Mouse (Mus musculus): ENCODE data around the gene Ptprn2. TPM values are rescaled to one million over a fixed set of nuclear protein-coding genes. Genes with fewer than 3 reads are reported as not detected.

Ptprn2 gene
- polyA plus RNA-seq, 1 experiment from 2014 or later: 0.16 TPM

DNA sequence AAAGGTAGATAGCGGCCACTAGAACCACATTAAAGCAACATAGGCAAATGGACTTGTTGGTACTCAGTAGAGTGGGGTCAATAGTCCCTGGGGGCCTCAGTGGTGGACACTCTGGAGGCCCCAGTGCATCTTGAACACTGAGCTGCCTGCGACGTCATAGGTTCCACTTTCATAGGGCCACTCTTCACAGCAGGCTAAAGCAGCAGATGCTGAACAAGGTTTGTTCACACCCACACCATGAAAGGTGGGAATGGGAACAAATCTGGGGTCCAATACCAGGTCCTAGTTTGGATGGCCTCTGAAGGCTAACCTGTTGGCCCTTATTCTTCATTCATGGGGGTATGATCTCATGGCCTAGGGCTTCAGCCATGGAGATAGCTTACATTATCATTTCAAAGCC is 641.6 kb downstream of the Ptprn2 start:
- H3K4me3 ChIP-seq: no peak overlapping the region
- DNase-seq (ENCODE audit: low spot score): no peak
- H3K27ac ChIP-seq: no peak overlapping the region
- 87% methylated on average over 3 of the region's 3 CpGs for whole genome bisulfite sequencing
- no peaks in the 10 kb centered on the region for H3K27me3 ChIP-seq (ENCODE audit: insufficient read depth, poor library complexity, severe bottlenecking)
- no peaks in the 10 kb centered on the region for H3K4me1 ChIP-seq
- no peaks in the 10 kb centered on the region for H3K9me3 ChIP-seq
- no peaks in the 10 kb centered on the region for H3K36me3 ChIP-seq

DNA sequence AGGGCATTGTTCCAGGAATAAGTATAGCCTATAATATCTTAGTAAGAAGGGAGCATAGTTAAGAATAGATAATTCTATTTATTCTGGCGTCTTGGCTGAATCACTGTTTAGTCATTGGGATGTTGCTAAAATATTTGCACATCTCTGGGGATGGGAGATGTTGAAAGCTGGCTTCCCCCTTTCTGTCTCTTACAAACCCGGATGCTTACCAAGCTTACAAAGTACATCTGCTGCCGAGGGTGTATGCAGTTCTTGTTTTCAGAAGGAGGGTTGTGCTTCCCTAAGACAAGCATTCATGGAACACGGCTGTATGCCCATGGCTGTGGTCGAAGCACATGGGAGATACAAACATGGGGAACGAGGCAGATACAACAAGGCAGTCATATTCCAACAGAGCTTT is 642.0 kb downstream of the Ptprn2 start:
- no peaks in the 10 kb centered on the region for H3K36me3 ChIP-seq
- H3K4me3 ChIP-seq: no peak overlapping the region
- no peak for DNase-seq (ENCODE audit: low spot score)
- H3K27ac ChIP-seq: no peak overlapping the region
- 73% methylated on average over 6 of the region's 6 CpGs for WGBS
- no peaks in the 10 kb centered on the region for H3K4me1 ChIP-seq
- no peaks in the 10 kb centered on the region for H3K9me3 ChIP-seq
- H3K27me3 ChIP-seq (ENCODE audit: insufficient read depth, poor library complexity, severe bottlenecking): no peaks in the 10 kb centered on the region

DNA sequence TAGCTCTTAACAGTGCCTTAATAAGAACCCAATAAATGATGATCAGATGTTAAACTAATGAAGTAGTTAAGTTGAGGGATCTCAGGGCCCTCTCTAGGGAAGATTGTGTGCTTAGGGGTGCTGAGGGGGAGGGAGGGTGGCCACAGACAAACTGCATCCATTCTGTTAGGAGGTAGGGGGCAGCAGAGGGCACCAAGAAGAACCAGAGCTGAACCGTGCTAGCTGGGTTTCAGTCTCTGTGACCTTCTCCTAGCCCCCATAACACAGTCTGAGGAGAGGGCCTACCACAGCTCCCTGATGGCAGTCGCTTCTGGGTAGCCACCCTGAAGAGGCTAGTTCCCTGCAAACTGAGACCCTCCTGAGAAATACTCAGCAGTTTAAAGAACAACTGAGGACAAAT is 646.6 kb downstream of the Ptprn2 start:
- DNase-seq (ENCODE audit: low spot score): no peak
- no peaks in the 10 kb centered on the region for H3K36me3 ChIP-seq
- H3K9me3 ChIP-seq: no peaks in the 10 kb centered on the region
- H3K4me3 ChIP-seq: no peak overlapping the region
- H3K4me1 ChIP-seq: no peaks in the 10 kb centered on the region
- H3K27ac ChIP-seq: no peak overlapping the region
- H3K27me3 ChIP-seq (ENCODE audit: insufficient read depth, poor library complexity, severe bottlenecking): peaks cover 10% of the 10 kb centered on the region; the same call in 1 of the 2 replicates
- WGBS: 6% methylated on average over 2 of the region's 2 CpGs

DNA sequence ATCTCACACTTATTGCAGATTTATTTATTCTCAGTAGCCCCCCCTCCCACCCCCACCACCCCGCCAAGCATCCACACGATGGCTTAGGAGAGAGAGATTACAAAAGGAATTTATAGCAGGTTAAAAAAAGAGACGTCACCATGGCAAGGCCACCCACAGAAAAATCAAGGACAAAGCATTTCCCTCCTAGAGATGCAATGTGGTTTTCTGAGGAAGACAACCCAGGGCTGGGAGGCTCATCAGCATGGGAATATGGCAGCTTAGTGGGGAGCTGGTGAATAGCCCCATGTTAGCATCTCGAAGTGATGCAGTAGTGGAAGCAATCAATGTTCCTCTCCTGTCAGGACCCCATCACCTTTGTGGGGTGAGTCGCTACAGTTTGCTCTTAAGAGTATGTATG is 649.7 kb downstream of the Ptprn2 start:
- no peak for DNase-seq (ENCODE audit: low spot score)
- H3K36me3 ChIP-seq: no peaks in the 10 kb centered on the region
- WGBS: 68% methylated on average over 5 of the region's 5 CpGs
- no peak overlapping the region for H3K4me3 ChIP-seq
- H3K27ac ChIP-seq: no peak overlapping the region
- no peaks in the 10 kb centered on the region for H3K4me1 ChIP-seq
- H3K27me3 ChIP-seq (ENCODE audit: insufficient read depth, poor library complexity, severe bottlenecking): peaks cover 10% of the 10 kb centered on the region; the same call in 1 of the 2 replicates
- H3K9me3 ChIP-seq: no peaks in the 10 kb centered on the region

DNA sequence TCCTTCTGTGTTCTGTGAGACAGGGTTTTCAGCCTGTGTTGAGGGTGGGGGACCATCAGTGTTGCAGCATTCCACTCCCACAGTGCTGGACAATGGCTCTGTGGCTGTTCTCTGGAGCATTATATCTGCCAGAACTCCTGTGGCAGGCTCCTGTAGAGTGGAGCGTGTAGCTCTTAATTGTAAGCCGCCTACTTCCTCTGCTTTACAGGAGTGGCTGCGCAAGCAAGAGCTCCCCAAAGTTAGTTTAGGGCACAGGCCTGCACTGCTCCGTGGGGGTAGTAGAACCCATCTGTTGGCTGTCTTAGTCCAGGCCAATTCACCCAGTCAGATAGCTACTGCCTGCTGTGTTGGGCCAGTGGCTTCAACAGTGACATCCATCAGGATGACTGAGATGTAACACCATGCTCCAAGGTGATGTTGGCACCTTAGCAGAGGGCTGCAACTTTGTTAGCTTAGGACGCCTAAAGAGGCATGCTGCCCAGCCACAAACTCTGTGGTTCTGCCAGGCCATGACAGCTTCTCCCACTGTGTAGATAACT is 651.0 kb downstream of the Ptprn2 start:
- H3K36me3 ChIP-seq: no peaks in the 10 kb centered on the region
- DNase-seq (ENCODE audit: low spot score): no peak
- 62% methylated on average over 5 of the region's 5 CpGs for WGBS
- H3K4me3 ChIP-seq: no peak overlapping the region
- H3K27ac ChIP-seq: no peak overlapping the region
- H3K4me1 ChIP-seq: no peaks in the 10 kb centered on the region
- H3K27me3 ChIP-seq (ENCODE audit: insufficient read depth, poor library complexity, severe bottlenecking): peaks cover 10% of the 10 kb centered on the region; the same call in 1 of the 2 replicates
- H3K9me3 ChIP-seq: no peaks in the 10 kb centered on the region

DNA sequence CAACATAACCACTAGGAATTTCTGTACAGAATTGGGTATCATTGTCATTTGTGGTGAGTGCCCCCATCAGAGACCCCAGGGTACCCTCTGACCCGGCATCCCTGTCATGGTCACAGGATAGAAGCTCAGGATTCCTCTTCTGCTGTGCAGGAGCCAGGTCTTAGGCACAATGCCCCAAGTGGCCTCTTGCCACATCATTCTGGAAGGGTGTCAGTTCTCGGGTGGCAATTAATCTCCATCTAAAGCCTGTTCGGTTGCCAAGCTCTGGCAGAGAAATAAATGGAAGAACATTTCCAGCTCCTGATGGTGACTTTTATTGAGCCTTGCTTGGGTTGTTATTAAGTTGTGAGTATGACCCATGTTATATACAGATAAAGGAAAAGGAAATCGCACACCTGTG is 655.4 kb downstream of the Ptprn2 start:
- Histone ChIP-seq H3K27me3 (ENCODE audit: insufficient read depth, poor library complexity, severe bottlenecking) (peaks cover 8% of the 10 kb centered on the region; the same call in 1 of the 2 replicates), H3K4me3 (no peak overlapping the region), H3K36me3 (no peaks in the 10 kb centered on the region), H3K9me3 (no peaks in the 10 kb centered on the region), H3K27ac (no peak overlapping the region), H3K4me1 (no peaks in the 10 kb centered on the region)
- no peak for DNase-seq (ENCODE audit: low spot score)
- WGBS: 81% methylated on average over 4 of the region's 4 CpGs

DNA sequence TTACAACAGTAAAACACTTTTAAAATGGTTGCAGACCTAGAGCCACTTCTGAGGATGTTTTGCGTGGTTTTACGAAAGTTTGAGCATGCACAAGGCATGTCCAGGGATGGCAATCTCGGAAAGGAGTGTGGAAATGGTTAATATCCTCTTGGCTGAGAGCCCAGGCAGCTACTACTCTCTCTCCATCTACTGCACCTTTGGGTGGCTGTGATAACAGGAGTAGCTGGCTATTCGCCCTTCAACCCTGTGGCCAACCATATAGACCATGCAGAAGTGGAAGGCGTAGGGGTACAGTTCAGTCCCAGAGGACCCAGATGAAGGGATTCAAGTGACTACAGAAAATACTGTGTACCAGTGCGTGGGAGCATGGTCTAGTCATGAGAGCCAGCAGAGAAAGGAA is 655.9 kb downstream of the Ptprn2 start:
- no peak overlapping the region for H3K27ac ChIP-seq
- H3K36me3 ChIP-seq: no peaks in the 10 kb centered on the region
- no peak for DNase-seq (ENCODE audit: low spot score)
- WGBS: 74% methylated on average over 6 of the region's 6 CpGs
- no peaks in the 10 kb centered on the region for H3K4me1 ChIP-seq
- H3K9me3 ChIP-seq: no peaks in the 10 kb centered on the region
- H3K27me3 ChIP-seq (ENCODE audit: insufficient read depth, poor library complexity, severe bottlenecking): peaks cover 3% of the 10 kb centered on the region; the same call in 1 of the 2 replicates
- no peak overlapping the region for H3K4me3 ChIP-seq

DNA sequence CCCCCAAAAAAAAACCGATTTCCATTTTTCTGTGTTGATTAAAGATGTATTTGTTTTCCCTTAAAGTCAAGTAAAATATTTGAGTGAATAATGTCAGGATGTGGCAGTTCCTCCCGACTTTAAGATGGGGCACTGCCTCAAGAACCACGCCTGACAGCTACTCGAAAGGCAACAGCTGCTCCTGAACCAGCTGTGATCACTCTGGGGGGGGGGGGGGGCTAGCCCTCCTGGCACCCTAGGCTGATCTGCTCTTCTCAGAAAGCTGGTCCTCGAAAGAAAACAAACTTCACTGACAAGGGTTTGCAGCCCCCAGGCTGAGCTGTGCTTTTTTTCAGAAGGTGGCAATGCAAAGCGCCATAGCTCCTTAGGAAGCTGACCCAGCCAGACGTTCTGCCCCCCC is 663.7 kb downstream of the Ptprn2 start:
- Histone ChIP-seq H3K36me3 (no peaks in the 10 kb centered on the region), H3K9me3 (no peaks in the 10 kb centered on the region), H3K4me3 (no peak overlapping the region), H3K4me1 (peaks cover 25% of the 10 kb centered on the region), H3K27me3 (ENCODE audit: insufficient read depth, poor library complexity, severe bottlenecking) (peaks cover 55% of the 10 kb centered on the region), H3K27ac (no peak overlapping the region)
- DNase-seq (ENCODE audit: low spot score): no peak
- 12% methylated on average over 7 of the region's 7 CpGs for WGBS

DNA sequence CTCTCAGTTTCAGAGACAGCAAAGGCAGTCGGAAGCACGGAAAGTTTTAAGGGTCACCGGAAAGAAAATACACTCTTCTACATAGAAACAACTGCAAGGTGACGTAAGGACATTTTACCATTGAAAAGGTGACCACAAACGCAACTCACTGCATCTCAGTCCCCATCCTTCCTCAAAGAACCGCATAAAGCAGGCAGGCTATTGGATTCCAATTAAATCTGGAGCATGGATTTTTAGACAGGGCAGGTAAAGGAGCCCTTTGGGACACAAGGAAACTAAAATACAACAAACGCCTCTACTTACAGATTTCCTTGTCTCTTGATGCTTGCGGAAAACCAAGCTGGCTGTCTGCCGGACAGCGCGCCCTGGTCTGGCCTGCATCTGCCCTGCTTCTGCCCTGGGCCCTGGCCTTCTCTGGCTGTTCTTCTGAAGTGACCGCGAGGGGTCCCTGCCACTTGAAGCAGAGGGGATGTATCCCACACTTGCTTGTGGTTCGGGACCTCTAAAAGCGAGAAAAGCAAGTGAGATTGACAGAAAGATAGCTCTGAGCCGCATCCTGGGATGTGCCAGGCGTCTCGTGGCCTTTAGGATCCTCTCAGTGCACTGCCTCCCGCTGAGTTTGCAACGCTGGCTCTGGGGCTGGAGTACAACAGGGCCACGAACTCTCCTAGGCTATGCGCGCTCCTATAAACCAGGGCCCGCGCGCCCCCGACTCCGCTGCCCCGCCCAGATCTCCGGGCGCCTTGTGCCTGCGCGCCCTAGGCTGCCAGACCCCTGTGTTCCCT is 665.3 kb downstream of the Ptprn2 start:
- H3K27me3 ChIP-seq (ENCODE audit: insufficient read depth, poor library complexity, severe bottlenecking): peaks cover 71% of the 10 kb centered on the region
- H3K4me1 ChIP-seq: peaks cover 32% of the 10 kb centered on the region
- H3K4me3 ChIP-seq: peak overlapping the region; percentile 44
- DNase-seq (ENCODE audit: low spot score): no peak
- 9% methylated on average over 33 of the region's 33 CpGs for WGBS
- no peaks in the 10 kb centered on the region for H3K36me3 ChIP-seq
- no peak overlapping the region for H3K27ac ChIP-seq
- H3K9me3 ChIP-seq: no peaks in the 10 kb centered on the region

DNA sequence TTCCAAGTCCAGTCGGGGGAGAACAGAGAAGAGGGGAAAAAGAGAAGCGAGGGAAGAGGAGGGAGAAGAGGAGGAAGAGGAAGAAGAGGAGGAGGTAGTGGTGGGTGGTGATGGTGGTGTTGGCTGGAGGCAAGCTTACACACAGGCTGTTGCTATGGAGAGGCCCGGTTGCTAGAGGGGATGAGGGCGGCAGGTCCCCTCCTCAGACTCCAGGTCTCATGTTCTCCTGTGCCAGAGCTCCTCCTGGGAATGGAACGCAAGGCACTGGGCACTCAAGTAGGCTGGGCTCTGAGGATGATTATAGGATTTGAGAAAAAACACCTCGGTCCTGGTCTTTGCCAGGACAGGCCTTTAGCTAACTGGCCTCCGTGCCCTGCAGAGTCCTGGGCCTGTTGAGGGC is 666.1 kb downstream of the Ptprn2 start:
- peaks cover 79% of the 10 kb centered on the region for H3K27me3 ChIP-seq (ENCODE audit: insufficient read depth, poor library complexity, severe bottlenecking)
- peaks cover 34% of the 10 kb centered on the region for H3K4me1 ChIP-seq
- peak overlapping the region; percentile 44; the same call in 1 of the 2 replicates for H3K4me3 ChIP-seq
- no peak for DNase-seq (ENCODE audit: low spot score)
- H3K36me3 ChIP-seq: no peaks in the 10 kb centered on the region
- no peaks in the 10 kb centered on the region for H3K9me3 ChIP-seq
- 10% methylated on average over 7 of the region's 7 CpGs for WGBS
- H3K27ac ChIP-seq: no peak overlapping the region

DNA sequence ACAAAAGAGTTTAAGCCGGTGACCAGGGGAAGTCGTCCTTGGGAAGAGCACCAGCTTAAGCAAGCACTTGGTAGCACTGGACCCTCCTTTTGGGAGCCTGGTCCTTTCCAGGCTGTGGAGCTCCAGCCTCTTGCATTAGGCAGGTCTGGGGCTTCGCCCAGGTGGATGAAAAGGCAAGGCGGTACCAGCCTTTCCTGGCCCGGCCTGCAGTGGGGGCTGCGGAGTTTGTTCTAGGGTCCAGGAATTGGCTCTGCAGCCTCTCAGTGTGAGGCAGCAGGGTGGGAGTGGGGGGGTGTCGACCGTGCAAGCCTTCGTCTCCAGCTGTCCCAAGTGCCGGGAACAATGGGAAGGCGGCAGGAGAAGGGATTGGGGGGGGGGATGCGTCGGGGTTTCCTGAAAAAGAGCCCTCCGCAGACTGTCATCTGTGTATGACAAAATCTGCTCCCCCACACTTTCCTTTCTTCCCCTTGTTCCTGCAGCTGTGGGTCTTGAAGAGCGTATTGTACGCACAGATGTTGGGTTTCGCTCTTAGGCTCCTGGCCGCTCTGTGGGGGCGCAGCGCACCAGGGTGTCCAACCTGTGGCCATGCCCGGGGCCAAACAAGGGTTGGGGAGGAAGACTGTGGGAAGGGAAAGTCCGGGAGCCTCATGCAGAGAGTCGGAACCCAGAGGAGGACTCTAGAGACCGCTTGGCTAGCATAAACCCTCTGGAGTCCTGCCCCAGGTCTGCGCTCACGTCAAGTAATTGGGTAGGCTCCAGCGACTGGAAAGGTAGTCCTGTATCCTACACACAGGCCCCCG is 667.0 kb downstream of the Ptprn2 start:
- 5% methylated on average over 28 of the region's 28 CpGs for WGBS
- H3K36me3 ChIP-seq: no peaks in the 10 kb centered on the region
- H3K27ac ChIP-seq: no peak overlapping the region
- no peak for DNase-seq (ENCODE audit: low spot score)
- H3K4me3 ChIP-seq: 0 out of 2 replicates have a peak overlapping the region, but pooled peaks have one; percentile 18
- no peaks in the 10 kb centered on the region for H3K9me3 ChIP-seq
- peaks cover 89% of the 10 kb centered on the region for H3K27me3 ChIP-seq (ENCODE audit: insufficient read depth, poor library complexity, severe bottlenecking)
- H3K4me1 ChIP-seq: peaks cover 34% of the 10 kb centered on the region

DNA sequence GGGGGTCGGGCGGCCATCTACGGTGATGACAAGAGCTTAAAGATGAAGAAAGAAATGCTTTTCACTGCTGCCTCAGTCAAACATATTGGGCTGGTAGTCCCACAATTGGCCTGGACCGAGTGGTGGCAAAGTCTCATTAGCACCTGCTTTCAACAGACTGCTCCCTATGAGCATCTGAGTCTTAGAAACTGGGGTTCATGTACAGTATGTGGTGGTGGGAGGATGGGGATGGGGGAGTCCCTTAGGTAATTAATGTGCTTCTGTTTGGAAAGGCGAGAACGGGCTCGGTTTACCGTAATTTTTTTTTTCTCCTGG is 667.6 kb downstream of the Ptprn2 start:
- H3K4me3 ChIP-seq: peak overlapping the region; percentile 73

More for the DNA sequence above, 667.6 kb downstream of the Ptprn2 start:
- WGBS: 3% methylated on average over 8 of the region's 8 CpGs
- Histone ChIP-seq H3K36me3 (no peaks in the 10 kb centered on the region), H3K9me3 (no peaks in the 10 kb centered on the region), H3K4me1 (peaks cover 34% of the 10 kb centered on the region), H3K27ac (no peak overlapping the region), H3K27me3 (ENCODE audit: insufficient read depth, poor library complexity, severe bottlenecking) (peaks cover 90% of the 10 kb centered on the region)
- DNase-seq (ENCODE audit: low spot score): no peak

All from heart, embryonic 10.5 days (tissue).